Mouse (Mus musculus): ENCODE measurements around the gene Gpd1l.

GRCm38 (mm10) chr9:114933037-114933722 is 607 bp downstream of the Gpd1l start:
- TF ChIP-seq USF1 (IDR thresholded peaks at IDR 0.05; ENCODE audit: low read depth) (no peak), CTCF (IDR thresholded peaks at IDR 0.05; ENCODE audit: control insufficient read depth, insufficient read depth, insufficient read length) (no peak), FOSL1 (IDR thresholded peaks at IDR 0.05; ENCODE audit: insufficient read depth, low read length, poor library complexity, severe bottlenecking) (no peak), MAX (IDR thresholded peaks at IDR 0.05) (no peak)
